Comparison of ENCODE assay signal across 26 mouse cellular contexts in the genomic region with DNA sequence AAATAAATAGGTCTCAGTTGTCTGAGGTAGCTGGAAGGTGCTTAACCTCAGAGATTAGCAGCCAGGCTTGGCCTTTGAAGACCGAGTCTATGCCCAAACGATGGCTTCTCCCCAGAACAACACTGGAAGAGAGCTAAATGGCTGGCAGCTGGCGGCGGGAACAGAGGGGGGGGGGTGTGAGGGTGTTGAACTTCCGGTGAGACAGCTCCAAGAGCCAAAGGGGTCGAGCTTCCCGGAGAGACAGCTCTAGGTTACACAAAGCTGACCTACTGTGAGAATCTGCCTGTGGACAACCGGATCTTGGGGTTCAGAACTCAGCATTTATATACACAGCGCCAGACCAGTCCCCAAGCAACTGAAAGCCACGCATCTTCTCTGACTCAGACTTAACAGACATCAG. TPM values are rescaled to one million over a fixed set of nuclear protein-coding genes. Genes with fewer than 3 reads are reported as not detected.
DNase-seq lines count a peak whose midpoint lies in the region; ATAC-seq and TF ChIP-seq lines count a peak whose summit lies in the region.
"Had no signal": no experiment of that assay in that cellular context is flagged by ENCODE, and none has a peak within 500 bp of the region (broad histone marks: within the 10 kb centered on the region; RNA-seq: fewer than 3 reads in every experiment).

No protein-coding gene starts in this region.

- intact Hi-C loops in left cerebral cortex, postnatal 10 days (cut with DNase I) = no loop called here

- TF ChIP-seq EP300 in lung, postnatal 0 days (IDR thresholded peaks at IDR 0.05) = no peak

- TF ChIP-seq CTCF in lung, postnatal 0 days (IDR thresholded peaks at IDR 0.05) = no peak

- no peaks in the 10 kb centered on the region for H3K4me1 ChIP-seq in liver, embryonic 11.5 days (replicated peaks; ENCODE audit: control insufficient read depth, insufficient read depth, low read length)
- no peaks in the 10 kb centered on the region for H3K4me1 ChIP-seq in liver, embryonic 12.5 days
- H3K4me1 ChIP-seq in lung, postnatal 0 days (ENCODE audit: insufficient read depth, low read depth, low read length) = no peaks in the 10 kb centered on the region
- H3K4me1 ChIP-seq: hindbrain, embryonic 13.5 days had no signal

- H3K4me3 ChIP-seq in liver, embryonic 11.5 days (ENCODE audit: low read depth, low read length) = no peak overlapping the region
- no peak overlapping the region for H3K4me3 ChIP-seq in liver, embryonic 12.5 days
- H3K4me3 ChIP-seq in lung, postnatal 0 days (ENCODE audit: low read depth, low read length) = no peak overlapping the region
- H3K4me3 ChIP-seq: embryonic facial prominence, embryonic 15.5 days; erythroblast, embryonic 14.5 days; forebrain, embryonic 10.5 days; heart, embryonic 10.5 days; heart, embryonic 15.5 days; hindbrain, embryonic 13.5 days had no signal

- no peaks in the 10 kb centered on the region; the same call in 1 of the 2 replicates for H3K27me3 ChIP-seq in liver, embryonic 11.5 days (replicated peaks; ENCODE audit: control insufficient read depth, insufficient read depth, low read length)
- peaks cover 13% of the 10 kb centered on the region; the same call in 1 of the 2 replicates for H3K27me3 ChIP-seq in liver, embryonic 12.5 days (replicated peaks)
- no peaks in the 10 kb centered on the region for H3K27me3 ChIP-seq in lung, postnatal 0 days (replicated peaks; ENCODE audit: insufficient read depth, low read length)
- H3K27me3 ChIP-seq: embryonic facial prominence, embryonic 15.5 days; heart, embryonic 15.5 days; hindbrain, embryonic 13.5 days had no signal

- H3K36me3 ChIP-seq in liver, embryonic 11.5 days (ENCODE audit: control insufficient read depth, insufficient read depth, low read length) = no peaks in the 10 kb centered on the region
- no peaks in the 10 kb centered on the region for H3K36me3 ChIP-seq in liver, embryonic 12.5 days
- no peaks in the 10 kb centered on the region for H3K36me3 ChIP-seq in lung, postnatal 0 days (ENCODE audit: insufficient read depth, low read length)
- H3K36me3 ChIP-seq: embryonic facial prominence, embryonic 15.5 days; forebrain, embryonic 10.5 days; heart, embryonic 10.5 days; heart, embryonic 15.5 days; hindbrain, embryonic 13.5 days had no signal

- H3K9me3 ChIP-seq in liver, embryonic 11.5 days (ENCODE audit: control insufficient read depth, low read length) = no peaks in the 10 kb centered on the region; the same call in 1 of the 2 replicates
- H3K9me3 ChIP-seq in liver, embryonic 12.5 days (replicated peaks) = 0 out of 2 replicates have a peak, but pooled peaks cover 3% of the 10 kb centered on the region
- no peaks in the 10 kb centered on the region for H3K9me3 ChIP-seq in lung, postnatal 0 days (ENCODE audit: low read length)
- H3K9me3 ChIP-seq: embryonic facial prominence, embryonic 15.5 days; forebrain, embryonic 10.5 days; heart, embryonic 10.5 days; heart, embryonic 15.5 days; hindbrain, embryonic 13.5 days had no signal

- WGBS in liver, embryonic 11.5 days = 43% methylated on average over 10 of the region's 10 CpGs
- WGBS in liver, embryonic 12.5 days (ENCODE audit: insufficient replicate concordance) = 44% methylated on average over 10 of the region's 10 CpGs
- 32% methylated on average over 10 of the region's 10 CpGs for WGBS in lung, postnatal 0 days

- H3K4me2 ChIP-seq in liver, embryonic 11.5 days = no peak overlapping the region
- no peak overlapping the region for H3K4me2 ChIP-seq in liver, embryonic 12.5 days
- no peak overlapping the region for H3K4me2 ChIP-seq in lung, postnatal 0 days (replicated peaks; ENCODE audit: low read depth, low read length)
- H3K4me2 ChIP-seq: embryonic facial prominence, embryonic 15.5 days; heart, embryonic 15.5 days; hindbrain, embryonic 13.5 days had no signal

- no peak overlapping the region for H3K27ac ChIP-seq in liver, embryonic 11.5 days (ENCODE audit: low read depth, low read length)
- H3K27ac ChIP-seq in liver, embryonic 12.5 days = no peak overlapping the region
- no peak overlapping the region for H3K27ac ChIP-seq in lung, postnatal 0 days (ENCODE audit: low read length)
- H3K27ac ChIP-seq: embryonic facial prominence, embryonic 15.5 days; forebrain, embryonic 10.5 days; heart, embryonic 10.5 days; heart, embryonic 15.5 days; hindbrain, embryonic 13.5 days; hindbrain, postnatal 0 days had no signal

- H3K9ac ChIP-seq in liver, embryonic 11.5 days (ENCODE audit: low read depth, low read length) = no peak overlapping the region
- H3K9ac ChIP-seq in liver, embryonic 12.5 days = no peak overlapping the region
- no peak overlapping the region for H3K9ac ChIP-seq in lung, postnatal 0 days (replicated peaks; ENCODE audit: low read depth)
- H3K9ac ChIP-seq: embryonic facial prominence, embryonic 15.5 days; heart, embryonic 15.5 days; hindbrain, embryonic 13.5 days had no signal

- DNase-seq in liver, embryonic 11.5 days (ENCODE audit: low spot score) = no peak
- DNase-seq in lung, postnatal 0 days (ENCODE audit: low spot score) = no peak
- no peak for DNase-seq in lung, postnatal 10 days
- DNase-seq in R1 (ENCODE audit: low read depth, low spot score) = peak; percentile 85
- DNase-seq in left cerebral cortex, postnatal 10 days (ENCODE audit: extremely low spot score in 1 of 2, low spot score in 2 of 2) = no peak
- no peak for DNase-seq in left cerebral cortex, adult 8-10 months (ENCODE audit: low spot score in 2 of 2)
- DNase-seq: adrenal gland, adult 2 months; adrenal gland, postnatal 25 days; cerebellum, adult 2 months; cerebellum, postnatal 10 days; gastrocnemius, postnatal 36 days; heart, adult 11 months; heart, postnatal 14 days had no signal

- ATAC-seq in liver, embryonic 11.5 days (replicated peaks; ENCODE audit: low FRiP score) = peak; percentile 23; the same call in 1 of the 2 replicates
- no peak for ATAC-seq in liver, embryonic 12.5 days
- peak; percentile 55 for ATAC-seq in lung, postnatal 0 days
- ATAC-seq: forebrain, embryonic 14.5 days; hindbrain, postnatal 0 days had no signal

RNA-seq across cellular contexts. Expression of gene Chst5, which starts 11.7 kb away (rescaled TPM):
- 0.35 and 0.41 TPM in 2 replicates for polyA plus RNA-seq in liver, embryonic 11.5 days (2014; fragmentation: Nextera tagmentation; extraction: Ambion mirVana)
- 0.05 TPM in 1 of 2 replicates, not detected in the other for polyA plus RNA-seq in liver, embryonic 12.5 days (2016; fragmentation: Nextera tagmentation; extraction: Ambion mirVana)
- 5.3 and 6.3 TPM in 2 replicates for polyA plus RNA-seq in lung, postnatal 0 days (2015; fragmentation: Nextera tagmentation; extraction: Ambion mirVana)
- under 1 TPM; 0.67 to 0.86 TPM for total RNA-seq in left cerebral cortex, postnatal 10 days (2021)
- total RNA-seq in left cerebral cortex, adult 8-10 months (2022) = under 1 TPM; 0.30 to 0.80 (median 0.53) TPM
- total RNA-seq: adrenal gland, adult 2 months; adrenal gland, postnatal 25 days; CH12.LX; gastrocnemius, adult 8-10 months; heart, postnatal 14 days; hematopoietic stem cell, adult 5-6 weeks; MEL had no signal
- polyA plus RNA-seq: adrenal gland, adult 2 months; erythroblast, embryonic 14.5 days had no signal

RNA-seq across cellular contexts. Expression of gene Tmem170, which starts 22.0 kb away (rescaled TPM):
- 8.0 and 8.4 TPM in 2 replicates for polyA plus RNA-seq in liver, embryonic 11.5 days (2014; fragmentation: Nextera tagmentation; extraction: Ambion mirVana)
- 5.6 and 6.0 TPM in 2 replicates for polyA plus RNA-seq in liver, embryonic 12.5 days (2016; fragmentation: Nextera tagmentation; extraction: Ambion mirVana)
- 10.5 and 11.3 TPM in 2 replicates for polyA plus RNA-seq in lung, postnatal 0 days (2015; fragmentation: Nextera tagmentation; extraction: Ambion mirVana)
- 1 to 10 TPM; 2.6 to 3.1 TPM for total RNA-seq in left cerebral cortex, postnatal 10 days (2021)
- total RNA-seq in left cerebral cortex, adult 8-10 months (2022) = 1 to 10 TPM; 3.4 to 4.1 (median 3.6) TPM

RNA-seq across cellular contexts. Expression of gene Tmem231, which starts 35.1 kb away (rescaled TPM):
- polyA plus RNA-seq in liver, embryonic 11.5 days (2014; fragmentation: Nextera tagmentation; extraction: Ambion mirVana) = 6.7 and 6.8 TPM in 2 replicates
- polyA plus RNA-seq in liver, embryonic 12.5 days (2016; fragmentation: Nextera tagmentation; extraction: Ambion mirVana) = 3.0 and 3.6 TPM in 2 replicates
- 5.6 and 5.9 TPM in 2 replicates for polyA plus RNA-seq in lung, postnatal 0 days (2015; fragmentation: Nextera tagmentation; extraction: Ambion mirVana)
- 10 to 100 TPM; 10.0 to 10.4 TPM for total RNA-seq in left cerebral cortex, postnatal 10 days (2021)
- 10 to 100 TPM; 11.6 to 13.2 (median 12.5) TPM for total RNA-seq in left cerebral cortex, adult 8-10 months (2022)

RNA-seq across cellular contexts. Expression of gene Gabarapl2, which starts 41.9 kb away (rescaled TPM):
- 136 and 141 TPM in 2 replicates for polyA plus RNA-seq in liver, embryonic 11.5 days (2014; fragmentation: Nextera tagmentation; extraction: Ambion mirVana)
- 147 and 157 TPM in 2 replicates for polyA plus RNA-seq in liver, embryonic 12.5 days (2016; fragmentation: Nextera tagmentation; extraction: Ambion mirVana)
- polyA plus RNA-seq in lung, postnatal 0 days (2015; fragmentation: Nextera tagmentation; extraction: Ambion mirVana) = 287 and 320 TPM in 2 replicates
- total RNA-seq in left cerebral cortex, postnatal 10 days (2021) = 100 to 1,000 TPM; 206 to 213 TPM
- 100 to 1,000 TPM; 211 to 236 (median 227) TPM for total RNA-seq in left cerebral cortex, adult 8-10 months (2022)

RNA-seq across cellular contexts. Expression of gene Cfdp1, which starts 44.5 kb away (rescaled TPM):
- 218 and 234 TPM in 2 replicates for polyA plus RNA-seq in liver, embryonic 11.5 days (2014; fragmentation: Nextera tagmentation; extraction: Ambion mirVana)
- polyA plus RNA-seq in liver, embryonic 12.5 days (2016; fragmentation: Nextera tagmentation; extraction: Ambion mirVana) = 128 and 132 TPM in 2 replicates
- polyA plus RNA-seq in lung, postnatal 0 days (2015; fragmentation: Nextera tagmentation; extraction: Ambion mirVana) = 93.9 and 102 TPM in 2 replicates
- 10 to 100 TPM; 90.6 to 94.9 TPM for total RNA-seq in left cerebral cortex, postnatal 10 days (2021)
- total RNA-seq in left cerebral cortex, adult 8-10 months (2022) = 10 to 100 TPM; 67.7 to 86.2 (median 79.4) TPM
